In genomic region chr5:34670280-34670679, GRCm38 (mm10) we compare ENCODE assay signal across 10 mouse cellular contexts. TPM values are rescaled to one million over a fixed set of nuclear protein-coding genes. Genes with fewer than 3 reads are reported as not detected.
DNase-seq lines count a peak whose midpoint lies in the region; ATAC-seq and TF ChIP-seq lines count a peak whose summit lies in the region.
"Had no signal": no experiment of that assay in that cellular context is flagged by ENCODE, and none has a peak within 500 bp of the region (broad histone marks: within the 10 kb centered on the region; RNA-seq: fewer than 3 reads in every experiment).

No protein-coding gene starts in this region.

- H3K27ac ChIP-seq in kidney, postnatal 0 days, result no peak overlapping the region
- no peak overlapping the region for H3K27ac ChIP-seq in kidney, embryonic 15.5 days
- no peak overlapping the region for H3K27ac ChIP-seq in MEL (ENCODE audit: control insufficient read depth, low read depth, low read length)

- peak; percentile 67 for TF ChIP-seq CTCF in kidney, postnatal 0 days (IDR thresholded peaks at IDR 0.05; ENCODE audit: low read depth)
- peak; percentile 23 to 71 (median 29); a peak in 5 of 6 replicates for TF ChIP-seq CTCF in MEL (IDR thresholded peaks at IDR 0.05 in 2 of 3, conservative IDR thresholded peaks at IDR 0.05 in 1 of 3; ENCODE audit: control insufficient read depth in 1 of 3, insufficient read depth in 1 of 3, low read depth in 2 of 3, low read length in 3 of 3, poor library complexity in 1 of 3, severe bottlenecking in 1 of 3)

- no peak overlapping the region for H3K4me3 ChIP-seq in kidney, postnatal 0 days (replicated peaks; ENCODE audit: low read depth, low read length)
- H3K4me3 ChIP-seq in kidney, embryonic 15.5 days (replicated peaks), result no peak overlapping the region
- H3K4me3 ChIP-seq in MEL (ENCODE audit: control insufficient read depth in 1 of 2, insufficient read depth in 1 of 2, low read depth in 2 of 2, low read length in 2 of 2), result no peak overlapping the region

- H3K4me1 ChIP-seq in kidney, postnatal 0 days (replicated peaks; ENCODE audit: insufficient read depth, low read length), result no peaks in the 10 kb centered on the region
- 0 out of 2 replicates have a peak, but pooled peaks cover 3% of the 10 kb centered on the region for H3K4me1 ChIP-seq in kidney, embryonic 15.5 days
- H3K4me1 ChIP-seq in MEL (ENCODE audit: control insufficient read depth in 1 of 2, insufficient read depth in 2 of 2, low read length in 2 of 2), result no peaks in the 10 kb centered on the region

- no peak for TF ChIP-seq POLR2A in MEL (IDR thresholded peaks at IDR 0.05; ENCODE audit: control insufficient read depth in 1 of 2, insufficient read depth in 1 of 2, low read depth in 1 of 2, low read length in 2 of 2, poor library complexity in 1 of 2)

- H3K4me2 ChIP-seq in kidney, postnatal 0 days (ENCODE audit: low read length), result no peak overlapping the region
- H3K4me2 ChIP-seq in kidney, embryonic 15.5 days, result no peak overlapping the region

- no peak for ATAC-seq in kidney, postnatal 0 days (replicated peaks; ENCODE audit: low FRiP score, low read depth)
- no peak for ATAC-seq in kidney, embryonic 15.5 days (replicated peaks; ENCODE audit: low FRiP score)

- no peak for TF ChIP-seq EP300 in MEL (IDR thresholded peaks at IDR 0.05; ENCODE audit: low read depth in 1 of 2, low read length in 2 of 2)

- WGBS in kidney, postnatal 0 days, result 85% methylated on average over 4 of the region's 4 CpGs
- WGBS in kidney, embryonic 15.5 days, result 81% methylated on average over 4 of the region's 4 CpGs

- no peaks in the 10 kb centered on the region for H3K9me3 ChIP-seq in kidney, postnatal 0 days (replicated peaks; ENCODE audit: low read length)
- H3K9me3 ChIP-seq in kidney, embryonic 15.5 days (replicated peaks), result no peaks in the 10 kb centered on the region
- H3K9me3 ChIP-seq in MEL (replicated peaks; ENCODE audit: insufficient read depth, low read length), result no peaks in the 10 kb centered on the region

- H3K79me2 ChIP-seq in MEL (ENCODE audit: control insufficient read depth, insufficient read depth, low read length, poor library complexity), result no peaks in the 10 kb centered on the region

- H3K27me3 ChIP-seq in kidney, postnatal 0 days (ENCODE audit: insufficient read depth, low read length), result no peaks in the 10 kb centered on the region
- H3K27me3 ChIP-seq in kidney, embryonic 15.5 days, result no peaks in the 10 kb centered on the region
- no peaks in the 10 kb centered on the region for H3K27me3 ChIP-seq in MEL (ENCODE audit: control insufficient read depth in 1 of 2, insufficient read depth in 2 of 2, low read length in 2 of 2)

- peak; percentile 70 for DNase-seq in kidney, postnatal 0 days (ENCODE audit: low spot score)
- peak; percentile 45 for DNase-seq in A20 (ENCODE audit: low read depth, low spot score)
- peak; percentile 66 for DNase-seq in MEL (ENCODE audit: low read depth, low spot score)
- DNase-seq in kidney, postnatal 10 days, result peak; percentile 26
- no peak for DNase-seq in thymus, adult 18-20 months
- DNase-seq in heart, adult 11 months, result no peak
- DNase-seq: cerebellum, postnatal 10 days; layer of hippocampus, postnatal 36 days; thymus, postnatal 14 days had no signal

- TF ChIP-seq RAD21 in MEL (IDR thresholded peaks at IDR 0.05; ENCODE audit: low read depth, low read length), result peak; percentile 67

- 0 out of 2 replicates have a peak, but pooled peaks cover 1% of the 10 kb centered on the region for H3K36me3 ChIP-seq in kidney, postnatal 0 days (ENCODE audit: insufficient read depth, low read length)
- H3K36me3 ChIP-seq in kidney, embryonic 15.5 days, result no peaks in the 10 kb centered on the region
- H3K36me3 ChIP-seq in MEL (ENCODE audit: control insufficient read depth in 1 of 2, insufficient read depth in 2 of 2, low read length in 2 of 2), result no peaks in the 10 kb centered on the region; a peak in 1 of 4 replicates

- H3K9ac ChIP-seq in kidney, postnatal 0 days (ENCODE audit: low read depth, low read length), result no peak overlapping the region
- H3K9ac ChIP-seq in kidney, embryonic 15.5 days, result no peak overlapping the region
- H3K9ac ChIP-seq in MEL (ENCODE audit: control insufficient read depth, low read depth, low read length, poor library complexity, severe bottlenecking), result no peak overlapping the region

TF ChIP-seq in MEL, 35 proteins besides CTCF, POLR2A, EP300 and RAD21:
- TF ChIP-seq SMC3 (IDR thresholded peaks at IDR 0.05; ENCODE audit: low read depth, low read length) (peak; percentile 50), BHLHE40 (IDR thresholded peaks at IDR 0.05; ENCODE audit: borderline replicate concordance, low read depth, low read length) (no peak), ZKSCAN1 (IDR thresholded peaks at IDR 0.05; ENCODE audit: low read depth, low read length) (no peak), ZC3H11A (IDR thresholded peaks at IDR 0.05; ENCODE audit: low read depth, low read length) (peak; percentile 23; the same call in 1 of the 2 replicates), SIN3A (IDR thresholded peaks at IDR 0.05; ENCODE audit: low read length) (0 out of 2 replicates have a peak, but pooled peaks have one; percentile 17)
TF ChIP-seq in MEL: peak in this region for 3.

RNA-seq across cellular contexts. Expression of gene Grk4, which starts 10.1 kb away (rescaled TPM):
- 2.2 and 3.6 TPM in 2 replicates for polyA plus RNA-seq in kidney, postnatal 0 days (2015; fragmentation: Nextera tagmentation; extraction: Ambion mirVana)
- 1.9 and 2.8 TPM in 2 replicates for polyA plus RNA-seq in kidney, embryonic 15.5 days (2015; fragmentation: Nextera tagmentation; extraction: Ambion mirVana)
- 0.42 and 0.81 TPM in 2 replicates for total RNA-seq in MEL (2012; rRNA removed)
- under 1 TPM in 1 of 2 experiments, not detected in 1; 0.70 TPM for polyA plus RNA-seq in MEL (2012; ENCODE audit: insufficient read depth in 1 of 2, insufficient read length in 2 of 2, low read depth in 1 of 2, low replicate concordance in 2 of 2, missing spikeins in 1 of 2)

RNA-seq across cellular contexts. Expression of gene Nop14, which starts 10.3 kb away (rescaled TPM):
- polyA plus RNA-seq in kidney, postnatal 0 days (2015; fragmentation: Nextera tagmentation; extraction: Ambion mirVana), result 22.3 and 22.7 TPM in 2 replicates
- polyA plus RNA-seq in kidney, embryonic 15.5 days (2015; fragmentation: Nextera tagmentation; extraction: Ambion mirVana), result 25.3 and 25.8 TPM in 2 replicates
- 87.3 and 101 TPM in 2 replicates for total RNA-seq in MEL (2012; rRNA removed)
- 100 to 1,000 TPM in 1 of 2 experiments, not detected in 1; 132 TPM for polyA plus RNA-seq in MEL (2012; ENCODE audit: insufficient read depth in 1 of 2, insufficient read length in 2 of 2, low read depth in 1 of 2, low replicate concordance in 2 of 2, missing spikeins in 1 of 2)

RNA-seq across cellular contexts. Expression of gene Mfsd10, which starts 33.3 kb away (rescaled TPM):
- 86.9 and 108 TPM in 2 replicates for polyA plus RNA-seq in kidney, postnatal 0 days (2015; fragmentation: Nextera tagmentation; extraction: Ambion mirVana)
- 118 and 132 TPM in 2 replicates for polyA plus RNA-seq in kidney, embryonic 15.5 days (2015; fragmentation: Nextera tagmentation; extraction: Ambion mirVana)
- total RNA-seq in MEL (2012; rRNA removed), result 106 and 136 TPM in 2 replicates
- polyA plus RNA-seq in MEL (2012; ENCODE audit: insufficient read depth in 1 of 2, insufficient read length in 2 of 2, low read depth in 1 of 2, low replicate concordance in 2 of 2, missing spikeins in 1 of 2), result 100 to 1,000 TPM in 1 of 2 experiments, not detected in 1; 296 TPM

Comparison
In these comparisons a context has a peak if more than half of its experiments do, and no peak if none do; other contexts are left out.
1. DNase-seq: peak in kidney, postnatal 0 days (single experiment), A20 (single experiment), MEL (single experiment) and kidney, postnatal 10 days (single experiment); none in thymus, adult 18-20 months (0 of 2) and heart, adult 11 months (single experiment).